Mouse (Mus musculus) ovary, postnatal 36 days (tissue): Measurements from ENCODE around the gene Enkd1.

Experiments
- DNase-seq: peaks from one replicate; pipeline ENCODE4 v3.0.0; 2022; ENCODE audit warnings: low spot score, mixed read lengths

The Enkd1 gene

DNA sequence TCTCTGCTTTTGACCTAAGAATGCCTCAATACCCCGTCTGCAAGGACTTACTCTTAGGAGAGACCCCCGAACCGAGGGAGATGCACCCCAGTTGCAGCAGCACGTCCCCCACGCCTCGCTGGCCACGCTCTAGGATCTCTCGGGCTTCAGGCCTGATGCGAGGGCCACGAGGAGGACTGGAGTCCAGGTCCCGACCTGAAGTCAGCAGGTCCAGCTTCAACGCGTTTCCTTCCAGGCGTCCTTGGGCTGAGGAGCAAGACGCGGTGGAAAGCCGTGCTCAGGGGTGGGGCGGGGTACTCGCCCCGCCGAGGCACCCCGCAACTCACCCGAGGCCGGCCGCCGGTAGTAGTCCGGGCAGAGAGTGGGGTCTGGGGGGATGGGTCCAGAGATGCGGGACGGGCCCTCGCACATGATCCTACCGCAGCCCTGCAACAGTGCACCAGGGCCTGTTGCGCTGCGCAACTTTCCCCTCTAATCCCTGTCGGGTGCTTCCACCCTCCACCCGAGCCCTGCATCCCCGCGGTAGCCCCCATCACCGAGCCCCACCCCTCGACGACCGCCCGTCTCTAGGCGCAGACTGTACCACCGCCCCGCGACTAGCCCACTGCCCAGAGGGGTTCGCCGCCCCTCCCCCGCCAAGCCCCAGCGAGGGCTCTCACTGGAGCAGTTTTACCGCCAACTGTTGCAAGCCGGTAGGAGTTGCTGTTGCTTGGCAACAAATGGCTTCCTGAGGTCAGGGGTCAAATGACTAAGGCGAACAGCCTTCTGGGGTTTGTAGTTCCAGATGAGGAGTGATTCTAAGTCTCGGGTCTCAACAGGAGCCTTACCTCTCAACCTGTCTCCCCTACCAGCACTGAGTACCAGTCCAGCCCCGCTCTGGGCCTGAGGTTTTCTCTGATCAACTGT is at the start of gene Enkd1, which contains the start of gene 4933405L10Rik:
Gene Enkd1 (minus strand): TSS at position 713 of the 906 bp plus-strand sequence.
Gene 4933405L10Rik (plus strand): TSS at position 158 of the 906 bp plus-strand sequence.
- DNase-seq = peak; percentile 73

DNA sequence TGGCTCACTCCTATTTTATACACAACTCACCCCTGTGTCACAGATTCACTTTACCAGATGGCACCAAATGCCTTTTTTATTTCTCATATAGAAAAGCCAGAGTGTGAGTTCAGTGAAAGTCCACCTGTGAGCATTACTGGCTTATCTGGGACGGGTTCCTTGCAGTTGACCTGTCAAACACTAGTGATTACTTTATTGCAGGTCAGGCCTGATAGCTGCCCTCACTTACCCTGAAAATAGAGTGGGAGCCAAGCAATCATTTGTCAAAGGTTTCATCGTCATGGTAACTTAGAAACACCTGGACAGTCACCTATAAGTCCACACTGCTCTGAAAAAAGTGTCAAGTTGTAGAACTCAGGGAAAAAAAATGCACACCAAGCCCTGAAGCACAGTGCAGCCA is 46.7 kb upstream of the Enkd1 start:
- no peak for DNase-seq

DNA sequence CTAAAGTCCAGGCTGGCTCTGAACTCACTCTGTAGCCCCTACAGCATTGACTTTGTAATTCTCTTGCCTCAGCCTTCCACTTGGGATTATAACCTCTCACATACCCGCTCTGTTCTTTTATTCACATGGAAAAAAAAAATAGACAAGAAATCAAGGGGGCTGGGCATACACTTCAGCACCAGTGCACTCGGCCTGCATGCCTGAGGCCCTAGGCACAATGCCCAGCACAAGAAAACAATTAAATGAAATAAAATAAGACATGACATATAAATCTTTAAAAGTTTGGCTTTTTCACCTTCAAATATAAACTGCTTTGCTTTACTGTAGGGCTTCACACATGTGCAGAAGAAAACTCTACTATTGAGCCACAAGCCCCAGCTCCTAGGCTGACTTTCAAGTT is 45.9 kb upstream of the Enkd1 start:
- DNase-seq = no peak

DNA sequence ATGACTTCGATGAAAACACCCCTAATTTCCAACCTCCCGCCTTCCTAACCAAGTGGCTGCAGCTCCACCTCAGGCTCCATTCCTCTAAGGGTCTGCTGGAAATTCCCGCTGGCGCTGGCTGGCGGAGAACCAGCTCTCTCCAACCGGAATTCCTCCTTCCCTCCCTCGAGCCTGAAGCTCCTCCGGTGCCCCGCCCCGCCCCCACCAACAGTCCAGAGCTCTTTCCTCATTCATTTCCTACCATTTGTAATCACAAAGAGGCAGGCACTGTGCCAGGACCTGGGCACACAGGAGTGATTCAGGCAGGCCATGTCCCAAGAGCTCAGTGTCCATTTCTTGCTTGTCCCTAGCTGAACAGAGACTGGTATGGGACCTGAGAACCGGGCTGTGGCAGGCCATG is 42.6 kb upstream of the Enkd1 start:
- peak; percentile 64 for DNase-seq

DNA sequence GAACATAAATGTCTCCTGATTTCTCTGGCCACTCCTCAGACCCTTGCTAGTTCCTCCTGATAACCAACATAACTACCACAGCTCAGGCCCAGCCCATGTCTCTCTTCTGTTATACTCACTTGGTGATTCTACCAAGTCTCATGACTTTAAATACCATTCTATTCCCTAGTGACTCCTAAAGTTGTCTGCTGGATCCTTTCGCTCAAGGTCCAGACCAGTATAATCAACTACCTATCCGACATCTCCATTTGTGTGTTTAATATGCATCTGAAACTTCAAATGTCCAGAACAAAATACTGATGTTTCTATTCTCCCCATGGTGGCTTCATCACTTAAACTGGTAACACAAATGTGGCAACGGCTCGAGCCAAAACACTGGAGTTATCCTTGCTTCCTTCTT is 35.3 kb upstream of the Enkd1 start:
- DNase-seq = no peak

DNA sequence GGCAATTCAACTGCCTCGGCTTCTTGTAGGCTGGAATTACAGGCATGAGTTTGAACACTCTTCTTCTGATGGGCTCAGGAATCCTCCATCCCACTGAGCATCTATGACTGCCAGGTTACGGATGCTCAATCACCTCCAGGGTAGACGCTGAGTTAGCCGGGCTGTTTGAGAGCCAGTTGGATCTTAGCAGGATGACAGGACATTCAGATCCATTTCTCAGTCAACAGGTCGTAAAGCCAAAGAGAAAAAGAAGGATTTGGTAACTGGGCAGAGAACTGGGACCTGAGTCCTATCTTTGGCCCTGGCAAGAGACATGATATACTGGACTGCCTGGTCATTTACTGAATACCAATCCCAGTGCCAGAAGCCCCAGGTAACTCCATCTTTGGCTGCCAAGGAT is 31.2 kb upstream of the Enkd1 start:
- no peak for DNase-seq

DNA sequence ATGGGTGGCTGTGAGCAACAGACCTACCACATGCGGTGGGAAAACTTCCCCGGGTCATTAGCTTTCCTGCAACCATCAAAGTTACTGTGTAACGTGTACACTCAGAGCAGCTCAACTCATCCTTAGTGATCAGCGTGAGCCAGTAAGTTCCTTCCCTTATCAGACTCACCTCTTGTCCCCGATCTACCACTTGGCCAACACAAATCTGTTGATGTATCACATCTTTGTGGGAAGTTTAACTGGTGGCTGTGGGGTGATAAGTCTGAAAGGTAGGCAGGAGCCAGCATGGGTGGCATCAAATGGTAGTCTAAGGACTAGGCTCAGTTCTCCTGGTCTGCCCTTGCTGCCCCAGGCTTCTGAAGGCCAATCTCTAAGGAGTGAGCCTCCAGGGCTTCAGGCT is 24.2 kb upstream of the Enkd1 start:
- DNase-seq = no peak

DNA sequence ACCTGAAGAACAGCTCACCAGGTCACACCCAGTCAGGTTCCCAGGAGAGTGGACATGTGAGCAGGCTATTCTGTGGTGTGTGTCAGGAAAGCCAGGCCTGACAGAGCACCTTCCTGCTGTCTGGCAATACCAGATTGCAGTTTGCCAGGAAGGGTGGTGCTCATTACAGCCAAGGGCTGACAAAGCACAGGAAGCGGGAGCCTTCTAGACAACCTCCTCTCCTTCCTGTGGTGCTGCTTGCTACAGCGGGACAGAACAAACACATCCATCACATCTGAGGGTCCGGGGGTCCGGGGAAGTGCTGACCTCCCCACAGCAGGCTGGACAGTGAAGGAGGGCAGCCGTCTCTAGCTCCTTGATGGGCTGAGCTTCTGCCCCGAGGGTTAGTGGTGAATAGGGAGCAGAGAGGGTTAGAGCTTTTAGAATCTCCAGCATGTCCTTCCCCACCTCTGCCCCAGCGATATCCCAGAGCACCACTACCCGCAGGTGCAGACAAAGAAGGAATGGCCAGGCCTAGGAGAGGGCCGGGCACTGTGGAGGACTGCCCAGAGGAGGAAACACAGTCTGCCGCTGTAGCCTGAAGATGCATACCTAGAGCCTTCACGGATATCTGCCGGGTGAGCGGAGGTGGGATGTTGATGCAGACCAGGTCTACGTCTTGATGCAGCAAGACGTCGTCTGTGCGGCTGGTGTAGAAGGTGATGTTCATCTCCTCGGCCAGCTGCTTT is 19.6 kb upstream of the Enkd1 start:
- no peak for DNase-seq

DNA sequence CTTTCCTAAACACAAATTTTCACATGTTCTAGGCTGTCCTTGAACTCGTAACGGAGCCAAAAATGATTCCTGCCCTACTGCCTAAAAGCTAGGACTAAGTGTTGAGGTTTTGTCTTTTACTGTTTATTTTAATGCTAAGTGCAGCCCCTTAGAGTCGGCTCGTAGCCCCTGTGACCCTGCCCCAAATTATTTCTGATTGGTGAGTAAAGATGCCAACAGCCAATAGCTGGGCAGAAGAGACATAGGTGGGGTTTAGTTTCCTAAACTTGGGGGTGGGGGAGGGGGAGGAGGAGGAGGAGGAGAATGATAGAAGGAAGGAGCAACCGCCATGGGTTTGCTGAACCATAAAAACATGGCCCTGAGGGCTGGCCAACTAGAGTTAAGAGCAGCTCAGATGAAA is 17.7 kb upstream of the Enkd1 start:
- no peak for DNase-seq

DNA sequence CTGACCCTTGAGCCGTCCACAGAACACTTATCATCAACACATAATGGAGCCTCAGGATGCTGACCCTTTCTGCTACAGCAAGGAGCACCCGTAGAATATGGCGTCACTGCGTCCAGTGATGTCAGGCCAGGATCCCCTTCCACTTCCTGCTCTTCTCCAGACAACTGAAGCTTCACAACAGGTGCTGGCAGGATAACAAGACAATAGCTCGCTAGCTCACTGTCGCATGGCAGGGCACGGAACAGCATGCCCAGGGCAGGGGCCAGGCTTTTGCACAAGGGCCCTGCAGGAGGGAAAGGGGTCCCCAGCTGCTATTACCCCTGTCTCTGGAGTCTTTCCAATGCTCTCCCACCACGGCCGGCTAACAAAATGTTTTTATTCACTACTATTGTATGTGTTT is 14.9 kb upstream of the Enkd1 start:
- no peak for DNase-seq

DNA sequence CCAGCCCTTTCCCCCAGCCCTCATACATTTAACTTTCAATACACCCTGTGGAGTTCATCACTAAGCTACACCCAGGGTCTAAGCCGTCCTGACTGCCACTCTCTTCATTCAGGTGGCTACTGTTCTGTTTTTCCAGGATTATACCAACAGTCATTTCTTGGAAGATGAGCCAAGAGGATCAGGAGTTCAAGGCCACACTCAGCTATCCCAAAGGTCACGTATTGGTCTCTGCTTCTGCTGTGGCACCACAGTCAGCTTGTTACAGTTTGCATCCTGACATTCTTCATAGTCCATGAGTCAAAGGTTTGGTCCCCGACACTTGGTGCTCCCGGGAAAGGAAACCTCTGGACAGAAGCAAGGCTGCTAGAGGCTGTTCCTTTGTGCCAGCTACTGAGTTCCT is 11.6 kb upstream of the Enkd1 start:
- DNase-seq = no peak

DNA sequence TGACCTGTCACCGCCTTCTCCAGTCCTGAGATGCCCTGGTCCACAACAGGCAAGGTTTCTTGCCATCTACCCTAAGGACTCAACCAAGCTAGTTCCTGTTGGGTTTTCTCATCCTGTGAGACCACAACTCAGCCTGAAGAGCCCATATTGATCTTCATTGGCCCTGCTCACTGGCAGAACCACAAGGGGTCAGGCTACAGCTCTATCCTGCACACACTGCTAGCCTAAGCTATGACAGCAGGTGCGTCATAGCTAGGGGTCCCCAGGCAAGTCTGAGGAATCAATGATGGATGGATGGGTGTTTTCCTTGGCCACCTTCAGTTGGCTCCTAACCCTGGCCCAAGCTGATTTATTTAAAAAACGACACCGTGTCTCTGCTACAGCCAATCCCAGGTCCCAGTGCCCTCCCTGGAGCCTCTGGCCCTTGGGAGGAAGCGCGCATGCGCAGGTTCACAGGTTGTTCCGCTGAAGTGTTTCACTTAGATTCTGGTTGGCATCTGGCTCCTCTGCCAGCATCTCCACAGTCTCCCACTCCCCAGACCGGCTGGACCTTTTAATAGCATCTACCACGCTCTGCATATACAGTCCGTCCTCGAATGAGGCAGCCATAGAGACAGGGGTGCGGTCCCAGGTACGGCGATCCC is 8.4 kb upstream of the Enkd1 start:
- no peak for DNase-seq

DNA sequence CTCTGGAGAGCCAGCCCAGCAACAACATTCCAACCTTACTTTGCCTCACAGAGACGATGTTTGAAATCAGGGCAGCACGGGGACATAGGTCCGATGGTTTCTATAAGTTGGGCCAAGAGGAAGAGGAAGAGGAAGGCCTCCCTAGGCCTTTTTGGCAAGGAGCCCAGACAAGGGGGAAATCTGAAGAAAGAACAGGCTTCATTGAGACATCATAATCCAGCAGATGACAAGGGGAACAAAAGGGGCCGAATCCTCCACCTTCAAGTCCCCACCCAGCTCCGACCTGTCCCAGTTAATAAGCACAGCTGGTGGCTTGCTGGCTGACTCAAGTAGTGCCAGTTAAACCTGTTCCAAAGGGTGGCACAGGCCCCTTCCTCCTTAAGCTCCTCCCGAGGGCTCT is 7.0 kb upstream of the Enkd1 start:
- DNase-seq = no peak

DNA sequence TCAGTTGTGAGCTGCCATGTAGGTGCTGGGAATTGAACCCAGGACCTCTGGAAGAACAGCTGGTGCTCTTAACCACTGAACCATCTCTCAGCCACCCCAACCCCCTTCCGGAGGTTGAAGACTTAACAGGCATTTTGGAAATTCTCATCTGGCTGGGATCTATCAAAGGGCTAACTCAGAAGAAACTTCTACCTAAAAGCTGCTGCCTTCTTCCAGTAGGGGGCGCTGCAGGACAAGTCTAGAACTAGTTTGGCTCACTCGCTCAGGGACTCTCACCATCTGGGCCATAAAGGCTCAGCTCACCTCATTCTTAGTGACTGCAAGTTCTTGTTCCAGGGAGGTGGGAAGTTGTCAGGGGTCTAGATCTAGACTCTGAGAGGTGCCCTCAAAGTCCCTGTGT is 6.1 kb upstream of the Enkd1 start:
- peak; percentile 79 for DNase-seq

DNA sequence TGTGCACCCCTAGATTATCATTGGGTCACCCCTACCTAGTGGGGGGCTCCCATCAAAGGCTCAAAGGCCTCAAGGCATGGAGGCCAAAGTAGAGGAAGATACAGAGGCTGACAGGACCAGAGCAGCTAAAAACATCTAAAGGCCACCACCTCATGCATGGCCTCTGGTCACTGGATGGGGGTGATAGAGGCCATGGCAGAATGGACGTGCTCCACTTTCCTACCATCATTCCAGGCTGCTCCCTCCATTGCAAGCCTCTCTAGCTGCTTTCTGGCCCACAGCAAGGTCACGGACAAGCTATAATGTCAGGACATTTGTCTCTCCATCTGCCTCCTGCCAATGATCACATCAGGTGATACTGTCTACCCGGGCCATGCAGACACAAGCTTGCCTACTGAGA is 4.3 kb upstream of the Enkd1 start:
- DNase-seq = no peak

DNA sequence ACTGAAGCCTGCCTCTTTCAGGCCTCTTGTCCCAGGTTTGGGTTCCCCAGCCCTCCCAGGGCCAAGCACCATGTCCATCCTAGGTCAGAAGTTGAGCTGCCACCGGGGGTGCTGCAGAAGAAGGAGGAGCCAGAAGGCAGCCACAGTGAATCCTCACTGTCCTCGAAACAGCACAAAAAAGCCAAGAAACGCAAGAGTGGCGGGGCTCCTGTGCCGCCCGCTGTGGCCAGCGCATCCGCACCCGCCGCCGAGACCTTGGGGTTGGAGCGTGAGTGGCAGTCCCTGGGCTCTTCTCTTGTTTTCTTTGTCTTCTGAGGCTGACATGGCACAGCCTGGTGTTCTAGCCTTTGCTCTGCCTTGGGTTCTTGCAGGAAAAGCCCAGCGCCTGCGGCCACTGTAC is 1.3 kb upstream of the Enkd1 start:
- DNase-seq = no peak

DNA sequence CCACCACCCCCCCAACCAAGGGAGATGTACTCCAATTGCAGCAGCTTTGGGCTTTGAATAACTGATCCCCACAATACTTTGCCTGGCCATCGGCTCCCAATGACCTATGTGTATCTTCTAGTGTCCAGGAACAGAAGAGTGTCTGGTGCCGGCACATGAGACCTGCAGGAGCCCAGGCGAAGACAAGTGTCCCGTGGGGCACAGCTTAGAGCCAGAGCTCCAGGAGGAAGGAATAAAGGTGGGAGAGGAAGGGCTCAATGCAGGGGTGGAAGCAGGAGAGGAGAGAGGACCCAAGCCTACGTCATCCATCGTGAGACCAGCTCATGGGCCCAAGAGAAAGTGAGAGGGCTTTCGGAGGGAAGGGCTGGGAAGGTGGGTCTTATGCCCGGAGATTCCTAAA is 665 bp upstream of the Enkd1 start:
- no peak for DNase-seq

DNA sequence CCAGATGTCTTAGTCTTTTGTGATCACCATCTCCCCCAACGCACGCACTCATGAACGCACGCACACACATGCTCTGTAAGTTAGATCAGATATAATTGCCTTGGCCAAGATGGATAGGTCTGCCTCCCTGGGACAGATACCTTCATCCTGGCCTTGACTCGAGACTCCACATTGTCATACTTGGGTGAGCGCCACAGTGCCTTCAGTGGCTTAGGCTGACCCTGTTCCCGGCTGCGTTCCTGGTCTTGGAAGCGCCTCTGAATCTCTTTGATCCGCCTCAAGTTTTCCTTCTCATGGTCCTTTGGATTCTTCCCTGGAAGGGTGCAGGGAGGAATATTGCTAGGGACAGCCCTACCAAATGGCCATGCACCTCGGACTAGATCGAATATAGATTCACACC is 1.6 kb downstream of the Enkd1 start:
- DNase-seq = no peak

DNA sequence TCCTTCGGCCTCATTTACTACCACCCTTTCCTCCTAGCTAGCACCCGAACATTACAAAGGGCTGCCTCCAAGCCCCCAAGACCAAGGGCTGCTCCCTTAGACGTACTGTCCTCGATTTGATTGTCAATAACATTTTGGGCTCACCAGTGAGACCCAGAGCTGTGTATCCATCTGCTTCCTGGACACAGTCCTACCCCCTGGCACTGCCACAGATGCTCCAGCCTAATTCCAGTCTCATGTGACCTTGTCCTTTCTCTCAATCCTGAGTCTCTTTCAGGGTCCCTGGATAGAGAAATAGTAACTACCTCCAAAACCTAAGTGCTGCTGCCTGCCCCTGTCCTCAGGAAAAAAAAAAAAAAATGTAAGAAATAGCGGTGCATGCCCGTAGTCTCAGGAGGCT is 3.1 kb downstream of the Enkd1 start:
- DNase-seq = no peak

DNA sequence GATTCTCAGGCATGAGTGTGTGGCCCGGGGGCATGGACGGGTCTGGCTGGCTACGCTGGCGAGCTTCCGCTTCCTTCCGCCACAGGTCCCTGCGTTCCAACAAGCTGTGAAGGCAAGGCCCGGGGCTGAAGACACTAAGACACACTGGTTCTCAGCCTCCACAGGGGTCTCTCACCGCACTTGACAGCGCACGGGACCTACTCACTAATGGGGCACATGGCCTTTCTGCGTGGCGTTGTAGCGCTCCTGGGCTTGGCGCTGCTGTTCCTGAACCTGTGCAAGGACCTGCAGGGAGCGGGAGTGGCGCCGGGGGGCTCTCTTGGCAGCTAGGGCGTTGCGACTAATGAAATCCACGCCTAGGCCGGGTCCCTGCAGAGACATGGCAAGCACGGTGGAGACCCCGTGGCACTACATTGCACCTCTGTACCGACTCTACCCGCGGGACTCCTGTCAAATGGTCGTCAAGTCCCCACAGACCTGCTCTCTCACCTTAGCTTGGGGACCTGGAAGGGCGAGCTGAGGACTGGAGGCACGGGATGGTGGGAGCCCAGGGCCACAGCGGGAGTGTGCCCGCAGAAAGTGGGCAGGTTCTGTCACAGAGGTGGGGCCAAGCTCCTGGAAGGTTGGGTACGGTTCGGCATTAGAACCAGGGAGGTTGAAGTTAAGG is 3.7 kb downstream of the Enkd1 start:
- no peak for DNase-seq

DNA sequence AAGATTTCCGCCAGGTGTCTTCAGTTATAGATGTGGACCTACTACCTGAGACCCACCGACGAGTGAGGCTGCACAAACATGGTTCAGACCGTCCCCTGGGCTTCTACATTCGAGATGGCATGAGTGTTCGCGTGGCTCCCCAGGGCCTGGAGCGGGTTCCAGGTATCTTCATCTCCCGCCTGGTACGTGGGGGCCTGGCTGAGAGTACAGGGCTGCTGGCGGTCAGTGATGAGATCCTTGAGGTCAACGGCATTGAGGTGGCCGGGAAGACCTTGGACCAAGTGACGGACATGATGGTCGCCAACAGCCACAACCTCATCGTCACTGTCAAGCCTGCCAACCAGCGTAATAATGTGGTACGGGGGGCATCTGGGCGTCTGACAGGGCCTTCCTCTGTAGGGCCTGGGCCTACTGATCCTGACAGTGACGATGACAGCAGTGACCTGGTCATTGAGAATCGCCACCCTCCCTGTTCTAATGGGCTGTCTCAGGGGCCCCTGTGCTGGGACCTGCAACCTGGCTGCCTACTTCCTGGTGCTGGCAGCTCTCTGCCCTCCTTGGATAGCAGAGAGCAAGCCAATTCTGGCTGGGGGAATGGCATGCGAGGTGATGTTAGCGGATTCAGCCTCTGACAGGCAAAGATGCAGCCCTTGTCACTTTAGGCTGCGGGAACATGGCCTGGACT is 5.1 kb downstream of the Enkd1 start:
- DNase-seq = no peak

DNA sequence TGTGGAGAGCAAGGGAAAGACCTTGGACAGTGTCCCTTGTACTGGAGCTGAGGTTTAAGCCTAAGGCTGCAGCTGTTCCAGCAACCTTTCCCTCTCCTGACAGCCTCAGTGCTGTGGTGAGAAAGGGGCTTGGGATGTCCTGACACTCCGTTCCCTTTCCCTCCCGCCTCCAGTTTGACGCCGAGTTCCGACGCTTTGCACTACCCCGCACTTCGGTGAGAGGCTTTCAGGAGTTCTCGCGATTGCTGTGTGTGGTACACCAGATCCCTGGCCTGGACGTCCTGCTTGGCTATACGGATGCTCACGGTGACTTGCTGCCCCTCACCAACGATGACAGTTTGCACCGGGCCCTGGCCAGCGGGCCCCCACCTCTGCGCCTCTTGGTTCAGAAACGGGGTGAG is 6.0 kb downstream of the Enkd1 start:
- no peak for DNase-seq
